Mouse (Mus musculus) embryo, embryonic 10 days (tissue): ENCODE data around the gene Psmd9.
A peak's percentile ranks its signal among the peaks of the same experiment; 100 is the strongest.

Source experiments
- DNase-seq: peaks from one replicate; pipeline ENCODE4 v3.0.0-alpha.2; 2015; ENCODE audit warnings: low spot score

Psmd9 gene

DNA sequence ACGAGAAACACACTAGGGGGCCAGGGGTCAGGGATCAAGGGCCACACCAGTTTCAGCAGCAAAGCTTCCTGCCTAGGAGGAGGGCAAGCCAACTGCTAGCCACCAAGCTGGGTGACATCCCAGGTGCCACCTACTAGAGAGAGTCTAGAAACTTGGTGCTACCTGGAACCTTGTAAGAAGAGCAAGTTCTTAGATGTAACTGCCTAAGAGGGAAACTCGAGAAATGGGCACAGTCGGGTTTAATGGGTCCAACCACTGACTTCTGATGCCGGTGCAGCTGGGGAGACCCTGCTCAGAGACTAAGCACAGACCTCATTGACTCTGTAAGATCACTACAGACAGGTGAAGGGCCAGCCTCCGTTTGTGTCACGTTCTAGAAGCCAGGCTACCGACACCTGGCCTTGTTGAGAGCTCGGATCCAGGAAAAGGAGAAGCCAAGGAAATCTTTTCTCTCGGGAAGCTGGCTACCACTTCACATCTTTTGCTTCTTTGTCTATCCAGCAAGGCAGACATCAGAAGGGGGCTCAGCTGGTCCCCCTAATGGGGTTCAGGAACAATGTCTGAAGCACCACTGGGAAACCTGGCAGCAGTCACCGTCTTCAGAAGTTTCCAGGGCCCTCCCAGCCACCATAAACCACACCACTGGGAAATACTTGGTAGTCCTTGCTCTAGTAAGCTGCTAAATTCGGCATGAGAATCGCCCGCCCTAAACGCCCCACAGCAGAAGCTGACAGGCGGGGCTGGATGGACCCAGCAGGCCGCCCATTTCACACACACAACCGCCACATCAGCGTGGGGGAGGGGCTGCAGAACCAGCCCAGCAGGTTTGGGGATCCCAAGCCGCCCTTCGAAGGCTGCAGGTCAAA is 31.9 kb upstream of the Psmd9 start:
- DNase-seq = peak; percentile 85

DNA sequence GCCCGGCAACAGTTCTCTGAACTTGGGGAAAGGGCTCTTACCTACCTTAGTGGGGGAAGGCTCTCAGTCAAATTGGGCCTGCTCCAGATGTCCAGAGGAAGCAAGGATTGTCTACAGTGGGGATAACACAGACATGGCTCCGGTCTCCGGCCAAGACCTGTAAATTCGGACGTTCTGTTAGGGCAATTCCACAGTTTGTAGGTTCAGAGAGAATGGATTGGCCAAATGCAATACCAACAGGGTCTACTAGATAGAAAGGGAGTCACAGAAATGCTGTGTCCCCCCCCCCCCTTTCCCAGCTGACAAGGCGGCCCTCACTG is 31.3 kb upstream of the Psmd9 start:
- DNase-seq = no peak

DNA sequence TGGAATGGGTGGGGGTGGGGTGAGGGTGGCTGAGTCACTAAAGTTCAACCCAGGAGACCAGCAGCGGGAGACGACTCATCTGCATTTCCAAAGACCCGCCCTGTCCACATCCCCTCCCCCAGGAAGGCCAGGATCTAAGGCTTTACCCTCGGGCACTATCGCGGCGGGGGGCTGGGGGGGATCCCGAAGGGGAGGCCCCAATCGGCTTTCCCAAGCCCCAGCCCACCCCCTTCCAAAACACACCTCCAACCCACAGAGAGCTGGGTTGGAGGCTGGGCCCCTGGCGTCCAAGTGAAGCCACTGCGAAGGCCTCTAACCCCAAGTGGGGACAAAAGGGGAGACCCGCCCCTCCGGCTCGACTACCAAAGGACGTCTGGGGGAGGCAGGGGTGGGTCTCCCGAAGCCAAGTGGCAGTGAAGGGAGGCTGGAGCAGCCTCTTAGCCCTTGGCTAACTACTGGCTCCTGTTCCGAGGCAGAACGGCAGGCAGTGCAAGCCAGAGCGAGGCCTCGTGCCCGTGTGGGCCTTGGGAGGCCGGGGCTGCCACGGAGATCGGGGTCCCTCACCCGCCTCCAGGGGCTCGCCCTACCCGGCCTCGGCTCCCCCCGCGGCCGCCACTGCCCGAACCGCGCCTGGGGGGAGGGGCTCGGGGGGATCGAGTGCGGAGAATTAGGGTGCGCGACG is 30.8 kb upstream of the Psmd9 start:
- DNase-seq = peak; percentile 88

DNA sequence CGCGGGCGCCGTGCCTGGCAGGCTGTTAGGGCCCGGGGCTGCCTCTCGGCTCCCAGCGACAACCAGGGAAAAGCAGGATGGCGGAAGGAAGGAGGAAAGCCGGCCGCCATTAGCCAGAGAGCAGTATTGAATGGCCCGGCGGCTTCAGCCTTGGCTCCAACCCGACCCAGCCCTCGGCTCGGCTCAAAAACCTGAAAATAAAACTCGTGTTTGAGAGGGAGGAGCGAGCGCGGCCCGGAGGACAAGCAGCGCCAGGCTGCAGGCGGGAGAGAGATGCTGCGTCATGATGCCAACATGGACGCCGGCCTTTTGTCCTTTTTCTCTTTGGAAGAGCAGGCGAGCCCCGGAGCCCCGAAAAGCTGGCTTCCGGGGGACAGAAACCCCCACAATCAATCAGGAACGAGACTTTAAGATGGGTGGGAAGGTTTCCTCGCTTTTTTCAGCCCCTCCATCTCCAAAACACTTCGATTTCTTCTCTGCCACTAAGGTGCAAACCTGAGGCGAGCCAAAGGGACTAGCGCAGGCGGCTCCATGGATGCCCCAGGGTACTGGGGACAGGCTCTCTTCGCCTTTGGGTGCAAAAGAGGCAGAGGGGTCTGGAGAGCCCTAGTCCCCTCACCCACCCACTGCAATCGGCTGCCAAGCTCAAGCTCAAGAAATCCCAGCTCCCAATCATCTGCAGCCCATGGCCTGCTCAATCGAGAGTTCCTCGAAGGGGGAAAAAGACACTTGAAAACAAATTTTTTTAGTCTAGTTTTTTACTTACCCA is 30.1 kb upstream of the Psmd9 start:
- peak; percentile 81 for DNase-seq

DNA sequence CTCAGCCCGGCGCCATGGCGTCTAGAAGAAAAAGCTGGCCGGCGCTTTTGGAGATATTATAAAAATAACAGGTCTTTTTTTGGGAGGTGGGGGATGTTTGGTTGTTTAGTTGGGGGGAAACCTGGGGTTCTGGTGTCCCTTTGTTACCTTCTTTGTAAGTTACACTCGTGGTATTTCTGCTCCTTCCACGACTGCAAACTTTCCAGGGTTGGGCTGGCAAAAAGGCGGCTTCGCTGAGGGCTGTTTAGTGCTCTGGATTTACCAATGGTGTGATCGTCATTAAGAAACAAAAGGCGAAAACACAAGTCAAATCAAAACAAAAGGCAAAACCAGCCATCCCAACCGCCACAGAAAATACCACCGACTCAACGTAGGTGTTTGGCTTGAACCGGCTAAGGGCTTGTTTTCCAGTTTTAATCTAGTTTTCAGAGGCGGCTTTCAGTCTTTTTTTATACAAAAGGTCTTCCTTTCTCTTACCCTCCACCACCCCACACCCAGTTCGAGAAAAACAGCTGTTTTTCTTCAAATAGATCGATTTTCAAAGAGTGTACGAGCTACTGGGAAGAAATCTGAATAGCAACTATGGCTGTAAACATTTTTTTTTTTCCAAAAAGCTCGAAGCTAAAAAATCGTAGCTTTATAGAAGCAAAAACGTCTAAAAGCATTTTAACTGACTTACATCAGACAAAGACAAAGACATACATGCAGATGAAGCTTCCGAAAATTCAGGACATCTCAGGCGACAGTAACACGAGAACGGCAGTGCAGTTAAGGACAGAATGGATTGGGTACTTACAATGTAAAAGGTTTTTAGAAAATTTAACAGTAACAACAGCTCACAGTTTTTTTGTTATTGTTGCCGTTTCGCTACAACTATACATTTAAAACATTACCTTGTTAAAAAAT is 29.2 kb upstream of the Psmd9 start:
- peak; percentile 51 for DNase-seq

DNA sequence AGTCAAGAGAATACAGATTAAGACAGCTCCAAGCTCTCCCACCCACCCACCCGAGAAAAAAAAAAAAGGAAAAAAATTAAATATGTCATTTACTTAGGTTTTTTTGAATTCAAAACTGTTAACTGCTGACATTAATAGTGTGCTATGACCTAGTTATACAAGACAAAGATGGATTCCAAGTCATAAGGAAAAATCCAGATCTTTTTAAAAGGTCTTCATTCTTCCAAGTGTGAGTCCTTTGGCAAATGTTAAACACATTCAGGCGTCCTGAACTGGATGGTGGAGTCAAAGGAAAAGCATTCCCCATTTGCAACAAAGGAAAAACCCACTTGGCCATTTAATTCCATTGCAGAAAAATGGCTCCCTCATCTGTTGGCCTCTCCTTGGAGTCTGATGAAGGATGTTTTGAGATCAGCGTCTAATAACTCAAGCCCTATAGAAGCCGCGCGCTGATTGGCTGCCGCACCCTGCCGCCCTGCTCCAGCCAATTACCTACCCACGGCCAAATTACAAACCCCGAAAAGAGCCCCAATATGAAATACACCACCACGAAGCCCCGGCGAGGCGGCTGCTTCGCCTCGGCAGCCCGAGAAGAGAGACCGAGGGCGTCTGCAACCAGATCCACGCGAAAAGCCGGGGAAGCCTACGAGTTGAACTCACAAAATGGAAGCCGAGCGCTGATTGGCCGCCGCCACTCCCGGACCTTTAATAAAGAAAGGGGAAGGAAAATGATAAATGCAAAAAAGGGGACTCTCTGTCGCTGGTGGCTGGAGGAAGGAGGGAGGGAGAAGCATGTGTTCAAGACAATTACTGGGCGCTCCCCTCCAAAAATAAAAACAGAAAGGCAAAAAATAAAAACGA is 28.3 kb upstream of the Psmd9 start:
- DNase-seq = peak; percentile 95

DNA sequence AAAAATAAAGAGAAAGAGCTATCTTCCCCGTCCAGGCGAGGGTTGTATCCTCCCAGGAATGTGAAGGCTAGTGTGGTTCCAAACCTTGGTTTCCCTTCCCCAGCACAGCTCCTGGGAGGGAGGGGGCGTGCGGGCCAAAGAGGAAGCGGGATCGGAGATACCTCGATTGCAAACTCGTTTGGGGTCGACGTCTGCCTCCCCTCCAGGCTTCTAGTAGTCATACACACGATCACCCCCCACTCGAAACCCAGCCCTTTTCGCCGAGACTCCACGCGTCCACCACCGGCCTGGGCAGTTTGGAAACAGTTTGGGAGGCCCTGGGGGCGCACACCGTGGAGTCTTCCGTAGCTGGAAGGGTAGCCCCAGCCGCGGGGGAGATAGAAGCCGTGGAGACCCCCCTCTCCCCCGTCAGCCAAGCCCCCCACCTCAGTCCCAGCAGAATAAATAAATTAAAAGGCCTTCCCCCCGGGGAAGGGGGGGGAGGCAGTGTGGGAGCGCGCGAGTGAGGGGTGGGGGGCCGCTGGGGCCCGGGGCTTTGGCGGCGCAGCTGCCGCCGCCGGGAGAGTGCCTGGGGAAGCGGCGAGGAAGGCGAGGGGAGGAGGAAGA is 27.6 kb upstream of the Psmd9 start:
- DNase-seq = peak; percentile 80

DNA sequence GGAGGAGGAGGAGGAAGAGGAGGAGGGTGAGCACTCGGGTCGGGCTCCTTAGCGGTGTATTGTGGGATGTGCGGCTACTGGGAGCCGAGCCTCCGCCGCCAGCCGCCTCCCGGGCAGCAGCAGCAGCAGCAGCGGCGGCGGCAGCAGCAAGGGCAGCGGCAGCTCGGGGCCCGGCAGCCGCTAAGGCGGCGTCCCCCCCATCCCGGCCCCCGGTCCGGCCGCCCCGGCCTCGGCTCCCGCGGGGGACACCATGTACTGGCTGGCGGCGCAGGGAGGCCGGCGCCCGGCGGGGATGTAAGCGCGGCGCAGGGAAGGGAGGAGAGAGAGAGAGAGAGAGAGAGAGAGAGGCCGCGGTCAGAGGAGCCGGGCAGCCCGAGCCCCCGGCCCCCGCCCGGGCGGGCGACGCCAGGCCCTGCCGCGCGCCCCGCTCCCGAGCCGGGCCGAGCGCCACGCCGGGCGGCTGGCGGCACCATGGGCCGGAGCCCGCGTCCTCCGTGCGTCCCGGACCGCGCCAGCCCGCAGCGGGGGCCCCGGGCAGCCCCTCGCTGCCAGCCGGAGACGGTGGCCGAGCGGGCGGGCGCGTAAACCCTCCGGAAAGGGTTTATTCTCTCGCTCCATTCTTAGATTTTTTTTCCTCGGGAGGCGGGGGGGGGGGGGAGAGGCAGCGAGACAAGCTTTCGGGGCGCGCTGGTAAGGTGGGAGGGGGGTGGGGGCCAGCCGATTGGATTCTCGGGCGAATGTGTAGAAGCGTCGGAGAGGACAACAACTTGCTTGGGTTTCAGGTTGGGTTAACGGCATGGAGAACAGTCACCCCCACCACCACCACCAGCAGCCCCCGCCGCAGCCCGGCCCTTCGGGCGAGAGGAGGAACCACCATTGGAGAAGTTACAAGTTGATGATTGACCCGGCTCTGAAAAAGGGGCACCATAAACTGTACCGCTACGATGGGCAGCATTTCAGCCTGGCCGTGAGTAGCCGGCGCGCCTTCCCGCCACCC is 26.8 kb upstream of the Psmd9 start, which contains the start of gene Setd1b:
Gene Setd1b (plus strand): TSS at position 33 of the 997 bp plus-strand sequence.
- peak; percentile 80 for DNase-seq

DNA sequence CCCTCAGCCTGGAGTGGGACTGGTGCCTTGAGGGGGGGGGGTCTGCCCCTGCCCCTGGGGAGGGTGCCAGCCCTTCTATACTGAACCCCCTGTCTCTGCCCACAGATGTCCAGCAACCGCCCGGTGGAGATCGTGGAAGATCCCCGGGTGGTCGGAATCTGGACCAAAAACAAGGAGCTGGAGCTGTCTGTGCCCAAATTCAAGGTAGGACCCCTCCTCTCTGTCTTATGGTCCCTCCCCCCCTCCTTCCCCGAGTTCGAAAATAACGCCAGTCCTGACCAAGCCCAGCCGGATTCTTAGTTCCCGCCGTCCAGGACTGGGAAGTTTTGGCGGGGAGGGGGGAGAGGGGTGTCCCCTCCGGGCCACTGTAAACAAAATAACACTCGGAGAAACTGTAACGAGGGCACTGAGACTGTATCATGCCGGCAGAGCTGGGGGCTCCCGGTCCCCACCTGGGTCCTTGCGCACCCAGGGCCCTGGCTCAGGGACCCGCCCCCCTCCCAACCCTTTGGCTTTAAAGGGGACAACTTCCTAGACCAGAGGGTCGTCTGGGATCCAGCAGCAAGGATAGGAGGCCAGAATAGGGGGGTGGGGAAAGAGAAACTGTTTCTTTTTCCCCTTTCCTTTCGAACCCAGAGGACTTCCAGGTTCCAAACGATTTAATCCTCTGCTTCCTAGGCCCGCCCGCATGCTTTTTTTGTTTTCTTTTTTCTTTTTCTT is 25.8 kb upstream of the Psmd9 start:
- peak; percentile 36 for DNase-seq

DNA sequence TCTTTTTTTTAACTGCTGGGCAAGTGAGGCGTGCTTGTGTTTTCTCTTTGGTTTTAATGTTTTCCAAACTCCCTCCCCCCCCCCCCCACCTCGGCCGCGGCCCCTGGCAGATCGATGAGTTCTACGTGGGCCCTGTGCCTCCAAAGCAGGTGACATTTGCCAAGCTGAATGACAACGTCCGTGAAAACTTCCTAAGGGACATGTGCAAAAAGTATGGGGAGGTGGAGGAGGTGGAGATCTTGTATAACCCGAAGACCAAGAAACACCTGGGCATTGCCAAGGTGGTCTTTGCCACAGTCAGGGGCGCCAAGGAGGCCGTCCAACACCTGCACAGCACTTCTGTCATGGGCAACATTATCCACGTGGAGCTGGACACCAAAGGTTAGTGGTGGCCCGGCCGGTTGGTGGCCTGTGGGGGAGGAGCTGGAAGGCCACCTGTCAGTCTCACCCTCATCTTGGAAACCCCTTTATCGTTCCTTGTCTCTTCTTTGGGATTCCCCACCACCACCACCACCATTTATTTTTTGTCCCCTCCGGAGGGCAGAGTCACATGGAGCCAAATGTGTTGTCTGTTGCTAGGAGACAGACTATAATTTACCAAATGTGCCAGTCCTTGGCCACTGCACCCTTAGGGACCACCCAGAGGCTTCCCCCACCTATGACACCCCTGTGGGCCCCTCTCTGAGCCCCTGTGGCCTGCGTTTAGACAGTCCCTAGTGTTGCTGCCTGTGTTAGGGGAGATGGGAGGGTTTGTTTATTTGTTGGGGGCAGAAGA is 25.1 kb upstream of the Psmd9 start:
- DNase-seq = no peak

DNA sequence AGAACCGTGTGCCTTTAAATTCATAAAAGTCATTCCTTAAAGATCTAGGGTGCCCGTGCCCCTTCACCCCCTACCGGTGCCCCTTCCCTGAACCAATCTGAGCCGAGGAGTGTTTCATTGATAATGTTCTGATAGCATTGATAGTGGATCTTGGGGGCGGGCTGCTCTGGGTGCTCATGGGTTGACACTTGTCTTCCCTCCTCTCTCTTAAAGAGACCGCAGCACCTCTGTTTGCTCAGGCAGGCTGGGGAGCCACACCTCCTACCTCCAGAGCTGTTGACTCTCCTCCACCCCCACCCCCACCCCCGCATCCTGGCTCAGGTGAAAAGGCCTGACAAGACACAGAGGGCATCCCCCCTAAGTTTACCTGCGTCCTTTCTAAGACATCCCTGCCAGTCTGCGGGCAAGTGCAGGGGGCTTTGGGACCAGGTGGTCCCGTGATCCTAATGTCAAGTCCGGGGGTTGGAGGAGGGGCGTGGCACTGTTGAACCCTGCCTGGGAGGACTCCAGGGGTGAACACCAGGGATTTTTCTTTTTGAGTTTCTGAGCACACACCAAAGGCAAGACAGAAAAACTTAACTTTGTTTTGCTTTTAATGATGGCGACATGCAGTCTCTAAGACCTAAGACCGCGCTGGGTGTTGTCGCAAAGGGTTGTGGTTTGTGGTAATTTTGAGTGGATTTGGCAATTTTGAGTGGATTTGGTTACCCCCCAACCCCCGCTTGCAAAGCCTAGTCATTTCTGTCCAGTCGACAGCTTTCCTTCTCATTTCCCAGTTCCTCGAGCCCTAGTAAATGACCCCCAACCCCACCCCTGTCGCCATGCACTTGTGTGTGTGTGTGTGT is 24.2 kb upstream of the Psmd9 start:
- no peak for DNase-seq

DNA sequence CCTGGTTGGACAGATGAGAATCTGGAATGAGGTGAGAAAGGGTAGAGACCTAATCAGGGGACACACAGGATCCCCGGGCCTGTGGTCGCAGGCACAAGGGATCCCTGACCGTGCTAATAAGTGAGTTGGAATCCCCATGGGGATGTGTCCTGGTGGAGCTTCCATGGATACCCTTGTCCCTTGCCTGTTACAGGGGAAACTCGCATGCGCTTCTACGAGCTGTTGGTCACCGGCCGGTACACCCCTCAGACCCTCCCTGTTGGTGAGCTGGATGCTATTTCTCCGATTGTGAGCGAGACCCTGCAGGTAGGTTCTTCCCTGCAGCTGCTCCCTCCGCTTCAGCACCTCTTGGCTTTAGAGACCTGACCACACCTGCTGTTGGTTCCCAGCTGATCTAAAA is 22.9 kb upstream of the Psmd9 start:
- no peak for DNase-seq

DNA sequence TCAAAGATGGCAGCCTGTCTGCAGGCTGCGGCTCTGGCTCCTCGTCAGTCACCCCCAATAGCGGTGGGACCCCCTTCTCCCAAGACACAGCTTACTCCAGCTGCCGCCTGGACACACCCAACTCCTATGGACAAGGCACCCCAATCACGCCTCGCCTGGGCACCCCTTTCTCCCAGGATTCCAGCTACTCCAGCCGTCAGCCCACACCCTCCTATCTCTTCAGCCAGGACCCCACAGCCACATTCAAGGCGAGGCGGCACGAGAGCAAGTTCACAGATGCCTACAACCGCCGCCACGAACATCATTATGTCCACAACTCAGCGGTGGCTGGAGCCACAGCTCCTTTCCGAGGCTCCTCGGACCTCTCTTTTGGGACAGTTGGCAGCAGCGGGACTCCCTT is 21.6 kb upstream of the Psmd9 start:
- DNase-seq = no peak

DNA sequence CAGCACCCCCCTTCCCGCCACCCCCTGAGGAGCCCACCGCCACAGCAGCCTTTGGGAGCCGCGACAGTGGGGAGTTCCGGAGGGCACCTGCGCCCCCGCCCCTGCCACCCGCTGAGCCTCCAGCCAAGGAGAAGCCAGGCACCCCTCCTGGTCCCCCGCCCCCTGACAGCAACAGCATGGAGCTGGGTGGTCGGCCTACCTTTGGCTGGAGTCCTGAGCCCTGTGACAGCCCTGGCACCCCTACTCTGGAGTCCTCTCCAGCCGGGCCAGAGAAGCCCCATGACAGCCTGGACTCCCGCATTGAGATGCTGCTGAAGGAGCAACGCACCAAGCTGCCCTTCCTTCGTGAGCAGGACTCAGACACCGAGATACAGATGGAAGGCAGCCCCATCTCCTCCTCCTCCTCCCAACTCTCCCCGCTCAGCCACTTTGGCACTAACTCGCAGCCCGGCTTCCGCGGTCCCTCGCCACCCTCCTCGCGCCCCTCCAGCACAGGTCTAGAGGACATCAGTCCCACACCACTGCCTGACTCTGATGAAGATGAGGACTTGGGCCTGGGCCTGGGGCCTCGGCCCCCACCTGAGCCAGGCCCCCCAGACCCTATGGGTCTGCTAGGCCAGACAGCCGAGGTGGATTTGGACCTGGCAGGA is 21.0 kb upstream of the Psmd9 start:
- no peak for DNase-seq

DNA sequence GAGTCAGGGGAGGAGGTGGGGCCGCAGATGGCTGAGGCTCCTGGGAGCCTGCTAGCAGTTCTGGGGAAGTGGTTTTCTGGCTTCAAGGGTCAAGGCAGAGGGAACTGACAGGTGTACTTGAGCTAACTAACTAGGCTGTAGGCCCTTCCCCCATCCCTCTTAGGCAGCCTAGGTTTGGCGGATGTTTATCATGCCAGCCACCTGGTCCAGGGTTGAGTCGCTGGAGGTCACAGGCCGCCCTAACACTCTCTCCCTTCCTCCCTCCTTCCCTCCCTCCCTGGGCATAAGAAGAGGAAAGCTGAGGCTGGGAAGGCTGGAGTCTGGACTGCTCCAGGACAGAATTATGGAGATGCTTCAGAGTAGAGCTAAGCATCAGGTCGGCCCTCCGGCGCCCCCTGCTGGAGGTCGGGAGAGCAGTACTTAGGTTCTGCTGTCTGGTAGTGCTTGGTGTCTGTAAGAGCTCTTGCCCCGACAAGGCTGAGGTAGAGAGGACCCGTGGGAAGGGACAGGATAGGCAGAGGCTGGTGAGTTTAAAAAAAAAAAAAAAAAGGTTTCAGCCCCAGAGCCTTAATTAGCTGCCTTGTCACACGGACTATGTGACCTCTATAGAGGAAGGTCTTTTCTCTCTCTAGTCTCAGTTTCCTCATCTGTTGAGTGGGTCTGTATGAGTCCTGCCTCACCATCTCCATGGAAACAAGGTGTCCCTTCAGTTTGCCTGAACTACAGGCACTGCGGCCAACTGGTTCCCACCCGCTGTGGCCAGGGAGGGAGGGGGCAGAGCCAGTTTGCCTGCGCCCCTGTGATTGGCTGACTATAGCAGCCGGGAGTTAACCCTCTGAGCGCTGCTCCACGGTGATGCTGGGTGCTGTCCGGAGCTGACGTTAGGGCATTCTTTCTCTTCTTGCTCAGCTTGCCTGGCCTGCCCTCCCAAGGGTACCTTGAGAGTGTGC is 19.5 kb upstream of the Psmd9 start:
- peak; percentile 90 for DNase-seq
